Mouse (Mus musculus): Measurements from ENCODE around the gene Aspg. TPM values are rescaled to one million over a fixed set of nuclear protein-coding genes. Genes with fewer than 3 reads are reported as not detected.

The Aspg gene
- 0.60 and 0.96 TPM in 2 replicates for polyA plus RNA-seq (2016; fragmentation: Nextera tagmentation; extraction: Ambion mirVana)

GRCm38 (mm10) chr12:112106541-112106971 lies at the start of gene Aspg:
Aspg (plus strand) TSS chr12:112106679.
- Histone ChIP-seq H3K27ac (no peak within 1 kb of the TSS), H3K9me3 (no peaks in the 10 kb centered on the region), H3K27me3 (replicated peaks) (peaks cover 21% of the 10 kb centered on the region), H3K4me3 (no peak within 1 kb of the TSS), H3K4me2 (replicated peaks) (peak within 1 kb of the TSS; percentile 42), H3K9ac (no peak within 1 kb of the TSS), H3K4me1 (peaks cover 7% of the 10 kb centered on the region), H3K36me3 (no peaks in the 10 kb centered on the region)
- no peak for ATAC-seq (ENCODE audit: low FRiP score, low read depth)
- under 1% methylated on average over 14 of the region's 14 CpGs for WGBS

GRCm38 (mm10) chr12:112077651-112078050 lies 28.8 kb upstream of the Aspg start:
- Histone ChIP-seq H3K36me3 (no peaks in the 10 kb centered on the region), H3K4me1 (no peaks in the 10 kb centered on the region), H3K27me3 (replicated peaks) (no peaks in the 10 kb centered on the region), H3K9me3 (no peaks in the 10 kb centered on the region), H3K9ac (no peak overlapping the region), H3K27ac (no peak overlapping the region), H3K4me2 (replicated peaks) (no peak overlapping the region), H3K4me3 (no peak overlapping the region)
- peak; percentile 37; the same call in 1 of the 2 replicates for ATAC-seq (ENCODE audit: low FRiP score, low read depth)
- WGBS, result 6% methylated on average over 6 of the region's 6 CpGs

GRCm38 (mm10) chr12:112079911-112080310 lies 26.6 kb upstream of the Aspg start:
- Histone ChIP-seq H3K9ac (no peak overlapping the region), H3K36me3 (no peaks in the 10 kb centered on the region), H3K4me2 (replicated peaks) (no peak overlapping the region), H3K4me1 (no peaks in the 10 kb centered on the region), H3K4me3 (no peak overlapping the region), H3K27me3 (replicated peaks) (no peaks in the 10 kb centered on the region), H3K9me3 (no peaks in the 10 kb centered on the region), H3K27ac (no peak overlapping the region)
- no peak for ATAC-seq (ENCODE audit: low FRiP score, low read depth)
- WGBS, result 72% methylated on average over 8 of the region's 8 CpGs

- no peaks in the 10 kb centered on the region for H3K4me1 ChIP-seq
- no peak overlapping the region for H3K27ac ChIP-seq
- no peaks in the 10 kb centered on the region for H3K9me3 ChIP-seq
- no peaks in the 10 kb centered on the region for H3K27me3 ChIP-seq (replicated peaks)
- H3K4me3 ChIP-seq, result no peak overlapping the region
- H3K4me2 ChIP-seq (replicated peaks), result no peak overlapping the region
- no peak overlapping the region for H3K9ac ChIP-seq
- 94% methylated on average over 4 of the region's 4 CpGs for WGBS
- ATAC-seq (ENCODE audit: low FRiP score, low read depth), result no peak
- no peaks in the 10 kb centered on the region for H3K36me3 ChIP-seq
These were observed 25.6 kb upstream of the Aspg start for GRCm38 (mm10) chr12:112080911-112081310.

GRCm38 (mm10) chr12:112082241-112082640 lies 24.2 kb upstream of the Aspg start:
- no peak overlapping the region for H3K9ac ChIP-seq
- H3K36me3 ChIP-seq, result no peaks in the 10 kb centered on the region
- no peaks in the 10 kb centered on the region for H3K27me3 ChIP-seq (replicated peaks)
- no peak overlapping the region for H3K27ac ChIP-seq
- no peak overlapping the region for H3K4me3 ChIP-seq
- H3K4me1 ChIP-seq, result no peaks in the 10 kb centered on the region
- 53% methylated on average over 1 of the region's 1 CpGs for WGBS
- ATAC-seq (ENCODE audit: low FRiP score, low read depth), result no peak
- no peaks in the 10 kb centered on the region for H3K9me3 ChIP-seq
- H3K4me2 ChIP-seq (replicated peaks), result no peak overlapping the region

- Histone ChIP-seq H3K9ac (no peak overlapping the region), H3K27ac (no peak overlapping the region), H3K4me1 (no peaks in the 10 kb centered on the region), H3K36me3 (no peaks in the 10 kb centered on the region), H3K4me3 (no peak overlapping the region), H3K27me3 (replicated peaks) (no peaks in the 10 kb centered on the region), H3K9me3 (no peaks in the 10 kb centered on the region), H3K4me2 (replicated peaks) (no peak overlapping the region)
- ATAC-seq (ENCODE audit: low FRiP score, low read depth), result no peak
- WGBS, result 90% methylated on average over 3 of the region's 3 CpGs
These were observed 20.2 kb upstream of the Aspg start for GRCm38 (mm10) chr12:112086250-112086649.

- H3K9ac ChIP-seq, result no peak overlapping the region
- H3K27ac ChIP-seq, result no peak overlapping the region
- H3K4me3 ChIP-seq, result no peak overlapping the region
- WGBS, result 80% methylated on average over 6 of the region's 6 CpGs
- H3K27me3 ChIP-seq (replicated peaks), result no peaks in the 10 kb centered on the region; the same call in 1 of the 2 replicates
- H3K9me3 ChIP-seq, result no peaks in the 10 kb centered on the region
- H3K4me1 ChIP-seq, result no peaks in the 10 kb centered on the region
- ATAC-seq (ENCODE audit: low FRiP score, low read depth), result no peak
- no peak overlapping the region for H3K4me2 ChIP-seq (replicated peaks)
- H3K36me3 ChIP-seq, result no peaks in the 10 kb centered on the region
These were observed 19.8 kb upstream of the Aspg start for GRCm38 (mm10) chr12:112086726-112087125.

- Histone ChIP-seq H3K4me2 (replicated peaks) (no peak overlapping the region), H3K4me3 (no peak overlapping the region), H3K36me3 (no peaks in the 10 kb centered on the region), H3K9ac (no peak overlapping the region), H3K27ac (no peak overlapping the region), H3K4me1 (no peaks in the 10 kb centered on the region), H3K27me3 (replicated peaks) (no peaks in the 10 kb centered on the region; the same call in 1 of the 2 replicates), H3K9me3 (no peaks in the 10 kb centered on the region)
- ATAC-seq (ENCODE audit: low FRiP score, low read depth), result no peak
- WGBS, result 64% methylated on average over 12 of the region's 12 CpGs
These were observed 17.7 kb upstream of the Aspg start for GRCm38 (mm10) chr12:112088609-112089324.

GRCm38 (mm10) chr12:112091054-112091453 lies 15.4 kb upstream of the Aspg start:
- no peak for ATAC-seq (ENCODE audit: low FRiP score, low read depth)
- Histone ChIP-seq H3K4me3 (no peak overlapping the region), H3K36me3 (no peaks in the 10 kb centered on the region), H3K4me1 (no peaks in the 10 kb centered on the region), H3K9me3 (no peaks in the 10 kb centered on the region), H3K27me3 (replicated peaks) (no peaks in the 10 kb centered on the region; the same call in 1 of the 2 replicates), H3K27ac (no peak overlapping the region), H3K9ac (no peak overlapping the region), H3K4me2 (replicated peaks) (no peak overlapping the region)
- 7% methylated on average over 12 of the region's 12 CpGs for WGBS

GRCm38 (mm10) chr12:112094261-112094880 lies 12.1 kb upstream of the Aspg start:
- H3K9ac ChIP-seq, result no peak overlapping the region
- no peaks in the 10 kb centered on the region for H3K9me3 ChIP-seq
- H3K36me3 ChIP-seq, result no peaks in the 10 kb centered on the region
- no peak for ATAC-seq (ENCODE audit: low FRiP score, low read depth)
- H3K4me1 ChIP-seq, result no peaks in the 10 kb centered on the region
- no peak overlapping the region for H3K4me2 ChIP-seq (replicated peaks)
- H3K4me3 ChIP-seq, result no peak overlapping the region
- 86% methylated on average over 8 of the region's 8 CpGs for WGBS
- H3K27ac ChIP-seq, result no peak overlapping the region
- H3K27me3 ChIP-seq (replicated peaks), result no peaks in the 10 kb centered on the region; the same call in 1 of the 2 replicates

GRCm38 (mm10) chr12:112096051-112096732 lies 10.3 kb upstream of the Aspg start:
- 79% methylated on average over 13 of the region's 13 CpGs for whole genome bisulfite sequencing
- H3K27me3 ChIP-seq (replicated peaks), result no peaks in the 10 kb centered on the region; the same call in 1 of the 2 replicates
- ATAC-seq (ENCODE audit: low FRiP score, low read depth), result no peak
- H3K4me1 ChIP-seq, result no peaks in the 10 kb centered on the region
- H3K4me2 ChIP-seq (replicated peaks), result no peak overlapping the region
- no peak overlapping the region for H3K4me3 ChIP-seq
- no peak overlapping the region for H3K27ac ChIP-seq
- no peaks in the 10 kb centered on the region for H3K36me3 ChIP-seq
- H3K9ac ChIP-seq, result no peak overlapping the region
- no peaks in the 10 kb centered on the region for H3K9me3 ChIP-seq

- ATAC-seq (ENCODE audit: low FRiP score, low read depth), result no peak
- H3K27ac ChIP-seq, result no peak overlapping the region
- H3K4me3 ChIP-seq, result no peak overlapping the region
- H3K9ac ChIP-seq, result no peak overlapping the region
- H3K27me3 ChIP-seq (replicated peaks), result no peaks in the 10 kb centered on the region; the same call in 1 of the 2 replicates
- H3K4me2 ChIP-seq (replicated peaks), result no peak overlapping the region
- no peaks in the 10 kb centered on the region for H3K36me3 ChIP-seq
- 79% methylated on average over 8 of the region's 8 CpGs for whole genome bisulfite sequencing
- no peaks in the 10 kb centered on the region for H3K4me1 ChIP-seq
- H3K9me3 ChIP-seq, result no peaks in the 10 kb centered on the region
These were observed 9.8 kb upstream of the Aspg start for GRCm38 (mm10) chr12:112096733-112097117.
